Mouse (Mus musculus) cortical plate, adult 2 months (tissue): ENCODE data around the gene Faf2. TPM values are rescaled to one million over a fixed set of nuclear protein-coding genes. Genes with fewer than 3 reads are reported as not detected.

Source experiments
- H3K27ac ChIP-seq: fragments of 200-500 bp; 2 replicates; pipeline ENCODE4 v1.5.1; 2012; ENCODE audit warnings: low read length, control low read depth, inconsistent platforms; ENCODE audit not compliant: insufficient read depth
- H3K4me1 ChIP-seq: fragments of 200-500 bp; 2 replicates; pipeline ENCODE4 v1.6.1; 2011; ENCODE audit warnings: low read length; ENCODE audit not compliant: control insufficient read depth, insufficient read depth
- H3K4me3 ChIP-seq: fragments of 200-500 bp; 2 replicates; pipeline ENCODE4 v1.5.1; 2011; ENCODE audit warnings: mild to moderate bottlenecking, low read length, control low read depth; ENCODE audit not compliant: insufficient read depth
- CTCF ChIP-seq: fragments of 200-500 bp; IDR thresholded peaks from 2 replicates; pipeline ENCODE4 v1.5.1; 2011; ENCODE audit warnings: mild to moderate bottlenecking, control low read depth, low read length; ENCODE audit not compliant: insufficient read depth; ENCODE audit errors: extremely low read depth
- POLR2A ChIP-seq: fragments of 200-500 bp; IDR thresholded peaks from 2 replicates; pipeline ENCODE4 v1.6.1; 2011; ENCODE audit warnings: mild to moderate bottlenecking, low read length, control low read depth; ENCODE audit not compliant: insufficient read depth; ENCODE audit errors: extremely low read depth
- polyA plus RNA-seq: library from polyadenylated mRNA; depleted of rRNA; stranded (reverse); fragments of >200 nt; gene quantifications from 2 replicates; pipeline ENCODE4 v1.2.3, GENCODE M21; 2012

Faf2 gene
- polyA plus RNA-seq, 1 experiment: 30.7 TPM

- no peak overlapping the region for H3K27ac ChIP-seq
- TF ChIP-seq CTCF (no peak), POLR2A (no peak)
- H3K4me1 ChIP-seq: peaks cover 5% of the 10 kb centered on the region; the same call in 1 of the 2 replicates
Measured at GRCm38 (mm10) chr13:54589414-54589995, 32.1 kb upstream of the Faf2 start.

GRCm38 (mm10) chr13:54589996-54590951 lies 31.3 kb upstream of the Faf2 start, which contains the start of the genes Nop16 and Higd2a:
Gene Nop16 (minus strand): TSS chr13:54590090.
Gene Higd2a (plus strand): TSS chr13:54590207.
- no peak for TF ChIP-seq CTCF
- peak; percentile 88 for TF ChIP-seq POLR2A

More at GRCm38 (mm10) chr13:54589414-54589995, 32.1 kb upstream of the Faf2 start:
- peak overlapping the region; percentile 49 for H3K4me3 ChIP-seq

GRCm38 (mm10) chr13:54591776-54592356 lies 29.7 kb upstream of the Faf2 start:
- TF ChIP-seq POLR2A (no peak), CTCF (no peak)
- Histone ChIP-seq H3K4me3 (peak overlapping the region; percentile 49), H3K27ac (no peak overlapping the region), H3K4me1 (peaks cover 5% of the 10 kb centered on the region; the same call in 1 of the 2 replicates)

More at GRCm38 (mm10) chr13:54589996-54590951, 31.3 kb upstream of the Faf2 start, which contains the start of the genes Nop16 and Higd2a:
- peak within 1 kb of the TSS; percentile 49 for H3K4me3 ChIP-seq
- H3K27ac ChIP-seq: peak within 1 kb of the TSS; percentile 74
- H3K4me1 ChIP-seq: peaks cover 5% of the 10 kb centered on the region; the same call in 1 of the 2 replicates

GRCm38 (mm10) chr13:54593617-54594016 lies 28.0 kb upstream of the Faf2 start:
- H3K4me3 ChIP-seq: no peak overlapping the region
- TF ChIP-seq CTCF (no peak), POLR2A (0 out of 2 replicates have a peak, but pooled peaks have one; percentile 8)
- H3K27ac ChIP-seq: no peak overlapping the region
- H3K4me1 ChIP-seq: peaks cover 5% of the 10 kb centered on the region; the same call in 1 of the 2 replicates

GRCm38 (mm10) chr13:54596107-54596690 lies 25.4 kb upstream of the Faf2 start:
- no peak overlapping the region for H3K4me3 ChIP-seq
- peaks cover 5% of the 10 kb centered on the region; the same call in 1 of the 2 replicates for H3K4me1 ChIP-seq
- no peak for TF ChIP-seq POLR2A
- TF ChIP-seq CTCF: no peak
- no peak overlapping the region for H3K27ac ChIP-seq

GRCm38 (mm10) chr13:54596870-54597269 lies 24.7 kb upstream of the Faf2 start:
- no peak overlapping the region for H3K27ac ChIP-seq
- TF ChIP-seq POLR2A: no peak
- no peak for TF ChIP-seq CTCF
- peaks cover 2% of the 10 kb centered on the region; the same call in 1 of the 2 replicates for H3K4me1 ChIP-seq
- H3K4me3 ChIP-seq: no peak overlapping the region

- H3K4me3 ChIP-seq: no peak overlapping the region
- TF ChIP-seq POLR2A (no peak), CTCF (no peak)
- no peaks in the 10 kb centered on the region for H3K4me1 ChIP-seq
- H3K27ac ChIP-seq: no peak overlapping the region
Measured at GRCm38 (mm10) chr13:54598622-54599143, 22.9 kb upstream of the Faf2 start.

GRCm38 (mm10) chr13:54602639-54603111 lies 18.9 kb upstream of the Faf2 start:
- Histone ChIP-seq H3K4me1 (peaks cover 2% of the 10 kb centered on the region; the same call in 1 of the 2 replicates), H3K4me3 (no peak overlapping the region), H3K27ac (no peak overlapping the region)
- TF ChIP-seq POLR2A (no peak), CTCF (no peak)

GRCm38 (mm10) chr13:54603501-54603900 lies 18.1 kb upstream of the Faf2 start:
- H3K27ac ChIP-seq: no peak overlapping the region
- TF ChIP-seq POLR2A (no peak), CTCF (no peak)

GRCm38 (mm10) chr13:54604221-54604620 lies 17.4 kb upstream of the Faf2 start:
- no peak overlapping the region for H3K27ac ChIP-seq
- TF ChIP-seq POLR2A (no peak), CTCF (no peak)
- no peak overlapping the region for H3K4me3 ChIP-seq
- peaks cover 2% of the 10 kb centered on the region; the same call in 1 of the 2 replicates for H3K4me1 ChIP-seq

More at GRCm38 (mm10) chr13:54603501-54603900, 18.1 kb upstream of the Faf2 start:
- Histone ChIP-seq H3K4me1 (peaks cover 2% of the 10 kb centered on the region; the same call in 1 of the 2 replicates), H3K4me3 (no peak overlapping the region)
